Mouse (Mus musculus) embryonic fibroblast, embryonic 13.5 days (primary cell): ENCODE data around the gene Trim50.

ENCODE experiments used
- CTCF ChIP-seq: IDR thresholded peaks from 2 replicates; pipeline ENCODE4 v1.5.1; 2011; ENCODE audit warnings: mild to moderate bottlenecking, control low read depth, low read length, moderate library complexity, borderline replicate concordance; ENCODE audit not compliant: insufficient read depth
- POLR2A ChIP-seq: IDR thresholded peaks from 2 replicates; pipeline ENCODE4 v1.6.1; 2011; ENCODE audit warnings: low read depth, mild to moderate bottlenecking, control low read depth, low read length, moderate library complexity

GRCm38 (mm10) chr5:135356090-135356489 is 3.0 kb downstream of the Trim50 start:
- TF ChIP-seq CTCF, result no peak
- TF ChIP-seq POLR2A, result no peak
